Mouse (Mus musculus) adrenal gland, adult 2 months (tissue): Measurements from ENCODE around the gene Sox14. TPM values are rescaled to one million over a fixed set of nuclear protein-coding genes. Genes with fewer than 3 reads are reported as not detected.

Experiments
- DNase-seq: peaks from one replicate; pipeline ENCODE4 v3.0.0; 2021
- polyA plus RNA-seq: library from polyadenylated mRNA; depleted of rRNA; stranded (reverse); fragments of >200 nt; gene quantifications from 2 replicates; pipeline ENCODE4 v1.2.3, GENCODE M21; 2012; rRNA removed
- total RNA-seq, 2 experiments: library from RNA; stranded (reverse); gene quantifications; 2 replicates each; pipeline ENCODE4 v1.2.3; 2021

Gene Sox14
- total and polyA plus RNA-seq, 3 experiments = not detected

GRCm38 (mm10) chr9:99848327-99848726 is 27.6 kb downstream of the Sox14 start:
- DNase-seq = no peak

DNA sequence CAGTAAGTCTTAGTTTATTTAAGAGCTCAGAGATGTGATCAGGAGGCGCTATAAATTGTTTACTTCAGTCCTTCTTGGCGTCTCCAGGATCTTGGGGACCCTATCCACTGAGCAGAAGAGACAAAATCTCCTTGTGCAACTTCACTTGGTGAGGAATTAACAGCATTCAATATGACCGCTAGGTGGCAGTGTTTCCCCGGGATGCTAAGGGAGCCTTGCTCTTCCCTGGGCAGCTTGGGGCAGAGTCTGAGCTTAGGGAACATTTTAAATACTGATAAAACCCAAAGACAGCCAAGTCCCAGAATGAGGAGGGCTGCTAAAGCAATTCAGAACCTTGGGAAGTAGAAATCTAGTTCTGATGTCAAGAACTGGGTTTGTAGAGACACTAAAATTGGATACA is 29.1 kb downstream of the Sox14 start:
- DNase-seq = peak; percentile 31

- no peak for DNase-seq
These were observed 36.6 kb downstream of the Sox14 start for GRCm38 (mm10) chr9:99839367-99839766.

GRCm38 (mm10) chr9:99838877-99839276 is 37.1 kb downstream of the Sox14 start:
- no peak for DNase-seq

- no peak for DNase-seq
These were observed 39.3 kb downstream of the Sox14 start for GRCm38 (mm10) chr9:99836707-99837106.

DNA sequence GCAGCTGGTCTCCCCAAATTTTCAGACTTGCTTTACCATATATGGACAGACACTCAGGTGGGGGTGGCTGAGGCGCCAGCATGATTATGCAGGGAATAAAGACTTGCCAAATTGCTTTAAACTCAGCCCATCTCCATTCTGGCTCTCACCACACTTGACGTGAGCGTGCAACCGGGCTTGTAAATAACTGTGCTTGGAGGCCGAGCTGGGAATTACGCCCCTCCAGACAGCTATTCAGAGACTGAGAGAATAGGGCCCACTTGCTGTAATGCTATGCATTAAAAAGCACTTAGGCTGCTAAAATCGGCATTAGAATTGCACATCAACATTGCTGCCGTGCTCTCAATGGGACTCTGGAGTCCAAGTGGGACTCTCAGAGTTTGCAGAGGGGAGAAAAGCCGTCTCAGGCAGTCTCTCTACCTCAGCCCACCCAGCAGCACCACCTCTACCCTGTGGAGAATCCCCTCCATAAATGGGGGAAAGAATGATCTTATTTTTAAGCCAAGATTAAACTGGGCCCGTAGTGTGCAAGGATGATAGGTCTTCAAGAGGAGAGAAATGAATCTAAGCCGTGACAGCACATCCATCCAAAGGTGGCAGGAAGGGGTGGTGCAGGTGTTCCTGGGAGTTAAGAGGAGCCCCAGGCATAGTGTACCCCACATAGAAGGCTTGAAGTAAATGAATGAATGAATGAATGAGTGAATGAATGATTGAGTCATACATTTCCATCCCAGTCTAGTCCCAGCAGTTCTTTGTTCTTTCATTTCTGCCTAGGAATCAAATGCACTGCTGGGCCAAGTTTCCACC is 40.1 kb downstream of the Sox14 start:
- DNase-seq = no peak

Other genes starting within 250 kb of the Sox14 start
- 1 to 10 TPM; 3.7 to 6.8 TPM for gene Dzip1l, start 246.7 kb downstream of the Sox14 start, total RNA-seq
- 2.5 and 4.0 TPM in 2 replicates for gene Dzip1l, start 246.7 kb downstream of the Sox14 start, polyA plus RNA-seq
- not detected for gene Cldn18, start 158.9 kb downstream of the Sox14 start, total RNA-seq
- 0.17 TPM in 1 of 2 replicates, not detected in the other for gene Cldn18, start 158.9 kb downstream of the Sox14 start, polyA plus RNA-seq